Mouse (Mus musculus): ENCODE measurements at regions not wholly inside any gene's neighbourhood (a gene's known extent, or its start where the extent isn't known, plus 50 kb on each side); places are given as distances from the start of the nearest gene placed in this dataset.

GRCm38 (mm10) chr16:72239631-72240030 lies 68.5 kb upstream of the Robo1 start:
- no peak for TF ChIP-seq CTCF (IDR thresholded peaks at IDR 0.05; ENCODE audit: borderline replicate concordance, extremely low read depth, insufficient read depth, insufficient read length)
- no peak for TF ChIP-seq POLR2A (IDR thresholded peaks at IDR 0.05; ENCODE audit: borderline replicate concordance, extremely low read depth, insufficient read depth, insufficient read length, poor library complexity, severe bottlenecking)
